Mouse (Mus musculus) lung, postnatal 4 days (tissue): ENCODE results near the gene Rpl35a.
"Not testable (repeated sequence)": the region's sequence is repeated elsewhere in the genome, so short reads cannot be mapped to it uniquely, and the experiment has no call there.

Experiments
- DNase-seq, 2 experiments: peaks; one replicate each; pipeline ENCODE4 v3.0.0; 2021

Rpl35a gene

GRCm38 (mm10) chr16:33056786-33057185, 533 bp downstream of the Rpl35a start:
- DNase-seq = no peak

DNA sequence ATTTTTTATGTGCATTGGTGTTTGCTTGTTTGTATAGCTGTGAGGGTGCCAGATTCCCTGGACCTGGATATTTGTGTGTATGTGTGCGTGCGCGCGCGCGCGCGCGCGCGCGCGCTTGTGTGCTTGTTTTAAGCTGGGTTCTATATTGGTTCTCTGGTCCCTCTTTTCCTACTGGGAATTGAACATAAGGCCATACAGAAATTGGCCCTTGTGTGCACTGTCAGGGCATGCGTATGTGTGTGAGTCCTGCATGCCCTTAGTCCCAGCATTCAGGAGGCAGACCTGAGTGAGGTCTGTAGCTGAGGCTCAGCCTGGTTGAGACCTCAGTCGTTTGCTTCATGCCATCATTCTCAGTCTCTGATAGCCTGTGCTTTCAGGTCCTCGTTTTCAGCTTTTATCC, 1.8 kb downstream of the Rpl35a start:
- no peak for DNase-seq

DNA sequence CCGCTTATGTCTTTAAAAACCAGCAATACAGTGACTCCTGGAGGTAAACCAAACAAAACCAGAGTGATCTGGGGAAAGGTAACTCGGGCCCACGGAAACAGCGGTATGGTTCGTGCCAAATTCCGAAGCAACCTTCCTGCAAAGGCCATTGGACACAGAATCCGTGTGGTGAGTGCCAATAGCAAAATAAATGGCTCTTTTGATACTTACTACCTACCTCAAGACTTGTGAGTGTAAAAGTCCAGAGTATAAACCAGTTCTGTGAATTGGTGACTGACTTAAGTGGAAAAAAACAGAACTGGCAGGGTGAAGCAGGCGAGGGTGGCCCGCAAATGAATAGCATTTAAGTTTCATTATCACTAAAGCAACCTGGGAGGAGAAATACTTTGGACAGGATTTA, 2.4 kb downstream of the Rpl35a start:
- not testable (repeated sequence) for DNase-seq

DNA sequence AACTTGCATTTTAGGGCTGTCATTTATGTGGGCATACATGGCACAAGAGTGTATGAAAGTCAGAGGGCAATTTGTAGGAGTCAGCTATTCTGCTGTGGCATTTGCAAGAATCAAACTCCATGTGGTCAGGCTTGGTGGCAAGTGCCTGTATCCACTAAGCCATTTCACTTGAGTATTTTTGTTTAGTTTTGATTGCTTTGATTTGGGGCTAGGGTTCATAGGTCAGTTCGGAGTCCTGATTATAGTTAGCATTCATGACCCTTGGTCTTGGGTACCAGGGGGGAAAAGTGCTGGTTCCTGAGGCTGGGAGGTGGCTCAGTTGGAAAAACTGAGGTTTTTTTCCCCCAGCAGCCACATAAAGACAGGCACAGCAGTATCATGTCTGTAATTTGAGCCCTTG, 3.2 kb downstream of the Rpl35a start:
- no peak for DNase-seq

- no peak for DNase-seq
Observed at GRCm38 (mm10) chr16:33060926-33061325, 4.7 kb downstream of the Rpl35a start.

DNA sequence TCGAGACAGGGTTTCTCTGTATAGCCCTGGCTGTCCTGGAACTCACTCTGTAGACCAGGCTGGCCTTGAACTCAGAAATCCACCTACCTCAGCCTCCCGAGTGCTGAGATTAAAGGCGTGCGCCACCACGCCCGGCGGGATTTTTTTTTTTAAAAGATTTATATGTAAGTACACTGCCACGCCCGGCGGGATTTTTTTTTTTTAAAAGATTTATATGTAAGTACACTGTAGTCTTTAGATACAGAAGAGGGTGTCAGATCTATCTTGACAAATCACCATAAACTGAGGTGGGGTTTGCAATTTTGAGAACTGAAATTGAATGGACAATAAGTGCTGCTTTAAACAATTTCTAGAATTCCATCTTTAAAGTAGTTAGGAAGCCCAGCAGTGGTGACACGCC, 5.1 kb downstream of the Rpl35a start:
- no peak for DNase-seq

GRCm38 (mm10) chr16:33062024-33062681, 5.9 kb downstream of the Rpl35a start, which contains the start of gene Lmln:
Gene Lmln, plus strand, starts transcription at chr16:33062521.
- DNase-seq = peak; percentile 92 to 96

DNA sequence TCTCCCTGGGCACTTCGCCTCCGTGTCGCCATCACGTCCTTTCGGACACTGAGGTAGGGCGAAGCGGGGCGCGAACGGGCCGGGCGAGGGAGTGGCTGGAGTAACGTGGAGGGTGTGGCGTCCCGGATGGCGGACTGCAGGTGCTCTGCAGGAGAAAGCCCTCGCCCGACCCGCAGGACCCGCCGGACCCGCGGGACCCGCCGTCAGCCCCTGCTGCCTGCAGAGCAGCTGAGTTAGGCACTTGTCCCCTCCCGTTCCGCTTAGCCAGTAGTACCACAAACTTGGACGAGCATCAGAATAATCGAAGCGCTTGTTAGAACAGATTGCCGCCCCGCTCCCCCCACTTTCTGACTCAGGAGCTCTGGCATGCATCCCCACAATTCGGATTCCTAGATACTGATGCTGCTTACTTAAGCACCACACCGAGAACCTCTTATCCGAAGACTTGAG, 6.5 kb downstream of the Rpl35a start:
- no peak for DNase-seq

- no peak for DNase-seq
Observed at GRCm38 (mm10) chr16:33063267-33063666, 7.0 kb downstream of the Rpl35a start.

DNA sequence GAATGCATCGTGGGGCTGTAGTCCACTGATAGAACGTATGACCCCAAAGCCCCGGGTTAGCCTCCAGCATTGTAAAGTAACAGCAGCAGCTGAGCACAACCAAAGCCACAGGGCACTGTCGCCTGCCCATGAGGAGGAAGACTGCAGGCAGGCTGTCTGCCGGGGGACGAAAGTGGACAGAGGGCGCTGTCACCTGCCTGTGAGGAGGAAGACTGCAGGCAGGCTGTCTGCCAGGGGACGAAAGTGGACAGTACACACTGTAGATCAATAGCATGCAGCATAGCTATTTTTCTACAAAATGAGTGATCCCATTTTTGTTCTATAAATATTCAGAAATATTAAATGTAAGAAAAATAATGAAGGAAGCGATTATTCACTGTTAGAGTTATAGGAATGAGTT, 8.4 kb downstream of the Rpl35a start:
- no peak for DNase-seq

- DNase-seq = no peak
Observed at GRCm38 (mm10) chr16:33070928-33071327, 14.7 kb downstream of the Rpl35a start.

DNA sequence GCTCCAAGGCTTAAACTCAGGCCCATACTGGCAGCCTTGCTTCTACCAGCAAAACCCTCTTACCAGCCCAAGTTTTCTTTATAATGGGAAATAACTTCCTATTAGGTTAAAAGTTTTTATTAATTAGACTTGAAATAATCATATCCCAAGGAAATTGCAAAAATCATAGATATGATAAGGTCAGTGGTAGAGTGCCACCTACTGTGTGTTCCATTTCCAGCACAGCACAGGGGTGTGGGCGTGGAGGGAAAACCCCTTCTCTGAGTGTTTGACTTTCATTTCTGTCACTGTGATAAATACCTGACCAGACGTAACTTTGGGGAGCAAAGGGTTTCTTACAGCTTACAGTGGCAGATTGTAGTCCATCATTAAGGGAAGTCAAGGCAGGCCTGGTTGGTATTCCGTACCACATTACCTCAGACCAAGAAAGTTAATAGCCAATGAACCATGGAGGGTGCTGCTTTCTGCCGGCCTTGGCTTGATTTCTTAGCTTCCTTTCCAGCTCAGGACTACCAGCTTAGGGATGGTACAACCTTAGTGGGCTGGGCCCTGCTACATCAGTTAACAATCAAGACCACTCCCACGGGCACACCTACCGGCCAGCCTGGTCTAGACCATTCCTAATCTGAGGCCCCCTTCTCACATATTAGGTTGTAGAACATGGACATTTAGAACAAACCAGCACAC, 16.8 kb downstream of the Rpl35a start:
- no peak for DNase-seq

DNA sequence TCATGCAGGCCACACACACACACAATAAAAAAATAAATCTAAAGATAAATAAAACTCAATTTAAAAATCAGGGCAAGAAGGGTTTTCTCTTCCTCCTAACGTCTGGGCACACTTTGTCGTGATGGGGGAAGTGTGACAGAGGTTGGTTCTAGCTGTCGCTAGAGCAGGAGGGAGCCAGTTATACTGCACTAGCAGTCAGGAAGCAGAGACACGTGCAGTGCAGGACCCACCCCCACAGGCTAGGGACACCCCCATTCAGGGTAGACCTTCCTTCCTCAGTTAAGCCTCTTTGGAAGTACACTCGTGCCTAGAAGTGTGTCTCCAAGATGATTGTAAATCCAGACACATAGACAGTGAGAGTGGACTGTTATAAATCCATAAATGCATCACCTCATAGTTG, 18.7 kb downstream of the Rpl35a start:
- DNase-seq = no peak

DNA sequence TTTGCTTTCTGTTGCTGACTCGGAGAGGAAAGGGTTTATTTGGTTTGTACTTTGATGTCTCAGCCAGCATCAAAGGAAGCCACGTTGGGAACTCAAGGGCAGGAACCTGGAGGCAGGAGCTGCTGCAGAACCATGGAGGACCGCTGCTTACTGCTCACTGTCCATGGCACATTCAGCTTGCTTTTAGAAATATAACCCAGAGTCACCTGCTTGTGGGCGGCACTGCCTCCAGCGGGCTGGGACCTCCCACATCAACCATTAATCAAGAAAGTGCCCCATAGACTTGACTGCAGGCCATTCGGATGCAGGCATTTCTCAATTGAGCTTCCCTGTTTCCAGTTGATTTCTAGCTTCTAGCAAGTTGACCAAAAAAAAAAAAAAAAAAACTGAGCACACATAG, 19.8 kb downstream of the Rpl35a start:
- DNase-seq = no peak

DNA sequence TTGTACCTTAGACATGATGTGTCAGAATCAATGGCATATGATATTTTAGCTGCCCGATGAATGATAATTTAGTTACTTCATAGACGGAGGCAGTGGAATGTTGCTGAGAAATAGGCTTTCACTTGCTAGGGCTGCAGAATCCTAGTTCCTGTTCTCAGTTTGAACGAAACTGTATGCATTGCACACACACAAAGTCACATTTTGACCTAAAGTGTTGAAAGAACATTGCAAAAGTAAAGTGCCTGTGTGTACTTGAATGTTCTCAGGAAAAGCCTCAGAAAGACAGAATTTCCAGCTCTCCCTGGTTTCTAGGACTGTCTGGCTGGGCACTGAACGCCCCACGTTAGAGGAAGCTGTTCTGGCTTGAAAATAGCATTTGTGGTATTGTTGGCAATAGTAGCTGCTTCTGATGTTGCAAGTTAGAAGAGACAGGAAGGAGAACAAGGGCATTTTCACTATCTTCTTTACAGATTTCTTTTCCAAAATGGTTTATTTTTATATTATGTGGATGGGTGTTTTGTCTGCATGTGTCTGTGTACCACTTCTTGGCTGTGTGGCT, 20.9 kb downstream of the Rpl35a start:
- no peak for DNase-seq

DNA sequence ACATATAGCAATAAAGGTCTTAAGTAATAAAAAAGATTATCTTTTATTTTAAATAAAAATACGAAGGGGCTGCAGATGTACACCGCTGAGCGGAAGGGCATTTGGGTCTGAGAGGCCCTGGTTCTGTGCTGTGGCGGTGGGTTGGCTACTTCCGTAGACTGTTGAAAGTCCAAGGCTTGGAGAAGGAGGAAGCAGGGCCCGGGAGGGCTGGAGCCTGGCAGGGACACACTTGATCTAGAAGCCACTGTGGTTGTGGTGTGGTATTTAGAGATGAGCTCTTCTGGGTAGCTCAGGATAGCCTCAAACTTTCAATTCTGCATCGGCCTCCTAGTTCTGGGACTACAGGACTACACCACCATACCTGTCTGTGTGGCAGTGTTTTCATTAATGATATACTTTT, 23.8 kb downstream of the Rpl35a start:
- peak in 1 of 2 experiments; percentile 24 for DNase-seq

DNA sequence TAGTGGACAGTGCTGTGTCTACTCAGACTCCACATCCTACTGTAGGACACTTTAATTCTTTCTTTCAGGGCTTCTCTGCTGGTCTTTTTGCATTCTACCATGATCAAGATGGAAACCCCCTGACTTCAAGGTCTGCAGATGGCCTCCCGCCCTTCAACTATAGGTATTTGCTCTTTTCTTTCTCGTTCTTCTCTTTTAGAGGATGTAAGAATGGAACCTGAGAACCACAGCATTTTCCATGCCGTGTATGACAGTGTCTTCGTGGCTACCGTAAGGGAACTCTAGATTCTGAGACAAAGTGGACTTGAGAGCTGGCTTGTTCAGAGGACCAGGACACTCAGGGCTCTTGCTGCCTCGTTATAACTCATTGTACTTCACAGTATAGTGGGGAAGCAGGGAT, 26.7 kb downstream of the Rpl35a start:
- DNase-seq = no peak

DNA sequence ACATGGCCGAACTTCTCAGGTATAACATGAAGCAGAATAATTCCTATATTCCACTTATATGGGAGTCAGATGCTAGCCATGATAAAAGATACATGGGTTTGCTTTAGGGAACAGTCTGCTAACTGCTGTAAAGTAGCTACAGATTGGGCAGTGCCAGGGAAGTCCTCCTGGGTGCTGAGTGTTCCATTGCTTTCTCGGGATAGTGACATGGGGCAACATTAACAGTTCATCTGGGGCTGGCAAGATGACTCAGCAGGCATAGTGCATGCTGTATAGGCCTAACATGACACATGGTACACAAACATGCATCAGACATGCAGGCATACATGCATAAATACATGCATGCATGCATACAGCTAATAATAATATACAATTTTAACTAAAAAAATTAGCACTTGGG, 27.7 kb downstream of the Rpl35a start:
- DNase-seq = no peak

DNA sequence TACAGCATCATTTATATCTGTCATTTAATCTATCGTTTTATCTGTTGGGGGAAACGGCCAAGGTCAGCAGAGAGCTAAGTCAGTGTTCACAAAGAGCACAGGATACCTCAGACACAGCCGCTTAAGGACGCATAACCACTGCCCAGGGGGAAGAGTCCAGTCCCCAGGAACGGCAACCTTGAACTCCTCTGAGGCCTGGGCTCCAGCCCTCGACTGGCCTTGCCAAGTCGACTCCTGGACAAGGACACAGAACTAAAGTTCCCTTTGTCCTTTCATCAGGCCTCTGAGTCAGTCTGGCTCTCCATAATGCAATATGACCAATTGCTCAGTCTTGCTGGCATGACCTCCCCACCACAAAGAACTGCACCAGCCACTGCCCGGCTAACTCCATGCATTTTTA, 29.4 kb downstream of the Rpl35a start:
- no peak for DNase-seq
